Mouse (Mus musculus) heart, embryonic 15.5 days (tissue): ENCODE data around the gene Ncoa3. TPM values are rescaled to one million over a fixed set of nuclear protein-coding genes. Genes with fewer than 3 reads are reported as not detected.

Experiments used
- ATAC-seq: fragments of 200-750 bp; cut with Nextera tagmentation; replicated peaks from 2 replicates; pipeline ENCODE4 v1.8.0; 2017; ENCODE audit warnings: low read depth, moderate TSS enrichment; ENCODE audit not compliant: insufficient number of reproducible peaks, insufficient read depth, low FRiP score
- H3K27ac ChIP-seq: fragments of 300-500 bp; sonication (generic); 2 replicates; pipeline ENCODE4 v1.5.1; 2015; ENCODE audit warnings: mild to moderate bottlenecking, inconsistent platforms
- H3K27me3 ChIP-seq: fragments of 300-500 bp; sonication (generic); 2 replicates; pipeline ENCODE4 v1.6.1; 2015; ENCODE audit warnings: inconsistent platforms
- H3K36me3 ChIP-seq: fragments of 300-500 bp; sonication (generic); 2 replicates; pipeline ENCODE4 v1.6.1; 2015; ENCODE audit warnings: mild to moderate bottlenecking, inconsistent platforms
- H3K4me1 ChIP-seq: fragments of 300-500 bp; sonication (generic); replicated peaks from 2 replicates; pipeline ENCODE4 v1.6.1; 2015; ENCODE audit warnings: inconsistent platforms
- H3K4me2 ChIP-seq: fragments of 300-500 bp; sonication (generic); 2 replicates; pipeline ENCODE4 v1.6.1; 2015; ENCODE audit warnings: inconsistent platforms, mild to moderate bottlenecking, moderate library complexity
- H3K4me3 ChIP-seq: fragments of 300-500 bp; sonication (generic); 2 replicates; pipeline ENCODE4 v1.5.1; 2015; ENCODE audit warnings: mild to moderate bottlenecking, inconsistent platforms
- H3K9ac ChIP-seq: fragments of 300-500 bp; sonication (generic); 2 replicates; pipeline ENCODE4 v1.6.1; 2015; ENCODE audit warnings: mild to moderate bottlenecking, inconsistent platforms
- H3K9me3 ChIP-seq: fragments of 300-500 bp; sonication (generic); replicated peaks from 2 replicates; pipeline ENCODE4 v1.6.1; 2016; ENCODE audit warnings: inconsistent platforms
- WGBS: fragments of 180-500 bp; shearing (Covaris S2); methylation state at CpG from one replicate; pipeline ENCODE4 v1.1.7; 2015; ENCODE audit warnings: mixed read lengths; 5-methylcytosine and 5-hydroxymethylcytosine counted together
- polyA plus RNA-seq: library from polyadenylated mRNA; unstranded; fragments of >200 nt; fragmentation: Nextera tagmentation; extraction: Ambion mirVana; gene quantifications from 2 replicates; pipeline ENCODE4 v1.2.1, GENCODE M21; 2015

The Ncoa3 gene
- polyA plus RNA-seq, 1 experiment from 2014 or later, result 8.7 TPM

DNA sequence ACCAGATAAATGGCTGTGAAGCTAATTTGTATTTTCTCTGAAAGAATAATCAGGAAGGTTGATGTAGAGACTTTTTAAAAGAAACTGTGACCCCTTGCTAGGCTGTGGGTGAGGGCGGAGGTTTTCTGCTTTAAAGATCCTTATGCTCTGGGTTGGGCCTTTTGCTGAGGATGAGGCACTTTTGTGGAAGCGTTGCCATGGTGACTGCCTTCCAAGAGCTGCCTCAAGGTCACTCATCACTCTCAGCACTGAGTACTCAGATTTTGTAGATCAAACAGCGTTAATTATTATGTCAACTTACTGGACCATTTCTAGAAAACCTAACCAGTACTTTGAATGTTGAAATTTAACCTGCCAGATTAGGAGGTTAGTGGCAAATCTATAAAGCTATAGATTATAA lies 29.2 kb downstream of the Ncoa3 start:
- 41% methylated on average over 3 of the region's 3 CpGs for WGBS
- Histone ChIP-seq H3K27ac (peak overlapping the region; percentile 78), H3K4me1 (peaks cover 30% of the 10 kb centered on the region), H3K9me3 (no peaks in the 10 kb centered on the region), H3K4me3 (no peak overlapping the region), H3K9ac (no peak overlapping the region), H3K4me2 (no peak overlapping the region), H3K27me3 (no peaks in the 10 kb centered on the region), H3K36me3 (no peaks in the 10 kb centered on the region)
- no peak for ATAC-seq

DNA sequence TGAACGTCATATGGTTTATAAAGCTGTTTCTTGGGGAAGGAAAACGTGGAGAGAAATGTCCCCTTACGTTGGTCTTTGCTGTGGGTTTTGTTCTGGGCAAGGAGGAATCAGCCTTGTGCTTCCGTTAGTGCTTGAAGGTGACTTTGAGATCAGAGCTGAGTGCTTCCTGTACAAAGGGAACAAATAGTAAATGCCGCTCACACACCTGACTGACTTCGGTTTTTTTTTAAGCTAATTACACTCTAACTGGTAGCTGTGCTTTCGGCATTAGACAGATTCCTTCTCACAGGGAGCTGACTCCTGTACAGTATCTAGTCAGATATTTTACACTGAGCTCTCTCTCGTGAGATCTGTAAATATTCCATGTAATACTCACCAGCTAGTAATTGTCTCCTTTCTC lies 29.9 kb downstream of the Ncoa3 start:
- no peak overlapping the region for H3K4me3 ChIP-seq
- no peaks in the 10 kb centered on the region for H3K9me3 ChIP-seq
- 29% methylated on average over 8 of the region's 8 CpGs for WGBS
- peak overlapping the region; percentile 6; the same call in 1 of the 2 replicates for H3K4me2 ChIP-seq
- ATAC-seq, result no peak
- H3K27me3 ChIP-seq, result no peaks in the 10 kb centered on the region
- no peak overlapping the region for H3K9ac ChIP-seq
- peak overlapping the region; percentile 78 for H3K27ac ChIP-seq
- H3K4me1 ChIP-seq, result peaks cover 30% of the 10 kb centered on the region
- no peaks in the 10 kb centered on the region for H3K36me3 ChIP-seq

DNA sequence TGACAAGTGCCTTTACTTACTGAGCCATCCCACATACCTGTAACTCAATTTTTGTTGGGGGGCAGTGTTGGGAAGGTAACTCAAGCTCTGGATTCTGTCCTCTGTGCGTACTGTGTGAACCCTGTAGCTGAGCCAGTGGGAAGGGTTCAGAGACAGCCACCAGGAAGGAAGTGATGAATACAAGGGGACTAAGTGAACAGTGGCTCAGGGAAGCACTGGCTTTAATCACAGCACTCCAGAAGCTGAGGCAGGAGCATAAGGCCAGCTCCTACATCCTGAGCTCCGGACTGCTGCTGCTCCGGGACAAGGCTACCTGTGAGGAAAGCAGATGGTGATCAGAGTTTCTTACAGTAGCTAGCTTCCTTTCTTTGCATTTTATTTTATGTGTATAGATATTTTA lies 31.6 kb downstream of the Ncoa3 start:
- no peak overlapping the region for H3K9ac ChIP-seq
- H3K4me2 ChIP-seq, result no peak overlapping the region
- 72% methylated on average over 3 of the region's 3 CpGs for WGBS
- no peak overlapping the region for H3K4me3 ChIP-seq
- H3K9me3 ChIP-seq, result no peaks in the 10 kb centered on the region
- no peaks in the 10 kb centered on the region for H3K27me3 ChIP-seq
- no peaks in the 10 kb centered on the region for H3K36me3 ChIP-seq
- 0 out of 2 replicates have a peak overlapping the region, but pooled peaks have one; percentile 1 for H3K27ac ChIP-seq
- ATAC-seq, result no peak
- H3K4me1 ChIP-seq, result peaks cover 32% of the 10 kb centered on the region

DNA sequence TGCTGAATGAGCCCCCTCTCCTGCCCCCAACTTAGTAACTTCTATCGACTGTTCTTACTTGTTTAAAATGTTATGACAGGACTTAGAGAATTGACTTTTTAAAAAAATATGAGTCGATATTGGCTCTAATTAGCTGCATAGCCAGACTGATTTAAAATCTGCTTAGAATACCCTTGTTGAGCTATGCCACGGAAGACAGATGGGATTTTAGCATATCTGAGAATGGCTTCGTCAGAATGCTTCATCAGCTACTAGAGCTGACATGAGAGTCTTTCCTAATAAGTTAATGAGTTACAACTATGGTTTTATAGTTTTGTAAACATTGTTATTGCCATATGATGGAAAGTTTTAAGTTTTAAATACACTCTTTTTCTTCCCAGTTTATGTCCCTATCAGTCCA lies 32.2 kb downstream of the Ncoa3 start:
- H3K4me3 ChIP-seq, result no peak overlapping the region
- H3K9ac ChIP-seq, result no peak overlapping the region
- peaks cover 36% of the 10 kb centered on the region for H3K4me1 ChIP-seq
- no peaks in the 10 kb centered on the region for H3K36me3 ChIP-seq
- no peak for ATAC-seq
- H3K27ac ChIP-seq, result no peak overlapping the region
- H3K27me3 ChIP-seq, result no peaks in the 10 kb centered on the region
- WGBS, result 82% methylated on average over 4 of the region's 4 CpGs
- H3K4me2 ChIP-seq, result no peak overlapping the region
- H3K9me3 ChIP-seq, result no peaks in the 10 kb centered on the region

DNA sequence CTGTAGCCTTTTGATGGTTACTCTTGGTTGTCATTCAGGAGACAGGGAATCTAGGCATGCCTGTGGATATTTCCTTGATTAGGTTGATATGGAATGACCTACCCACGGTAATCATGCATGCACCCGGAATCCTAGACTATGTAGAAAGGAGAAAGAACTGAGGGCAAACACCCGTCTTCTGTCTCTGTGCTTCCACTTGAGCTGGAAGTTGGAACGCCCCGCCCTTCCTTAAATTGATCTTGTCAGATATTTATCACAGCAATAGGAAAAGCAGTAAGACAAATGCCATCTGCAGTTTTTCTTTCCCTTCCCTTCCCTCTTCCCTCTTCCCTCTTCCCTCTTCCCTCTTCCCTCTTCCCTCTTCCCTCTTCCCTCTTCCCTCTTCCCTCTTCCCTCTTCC lies 33.5 kb downstream of the Ncoa3 start:
- Histone ChIP-seq H3K27me3 (no peaks in the 10 kb centered on the region), H3K4me3 (no peak overlapping the region), H3K9me3 (no peaks in the 10 kb centered on the region), H3K27ac (no peak overlapping the region), H3K4me1 (peaks cover 44% of the 10 kb centered on the region), H3K4me2 (no peak overlapping the region), H3K36me3 (no peaks in the 10 kb centered on the region), H3K9ac (no peak overlapping the region)
- ATAC-seq, result no peak
- WGBS, result 79% methylated on average over 5 of the region's 5 CpGs

DNA sequence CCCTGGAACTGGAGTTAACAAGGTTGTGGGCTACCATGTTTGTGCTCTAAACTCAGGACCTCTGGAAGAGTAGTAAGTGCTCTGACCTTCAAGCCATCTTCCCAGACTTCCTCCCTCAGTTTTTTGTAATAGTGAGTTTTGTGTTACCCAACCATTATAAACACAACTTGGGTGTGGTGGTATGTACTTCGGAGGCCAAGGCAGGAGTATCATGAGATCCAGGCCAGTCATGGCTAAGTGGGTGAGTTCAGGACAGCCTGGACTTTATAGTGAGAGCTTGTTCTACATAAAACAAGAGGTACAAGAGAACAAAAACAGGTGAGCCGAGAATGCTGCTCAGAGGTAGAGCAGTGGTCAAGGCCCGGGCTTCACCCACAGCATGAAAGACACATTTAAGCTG lies 35.4 kb downstream of the Ncoa3 start:
- no peaks in the 10 kb centered on the region for H3K27me3 ChIP-seq
- H3K9ac ChIP-seq, result no peak overlapping the region
- H3K27ac ChIP-seq, result no peak overlapping the region
- no peak overlapping the region for H3K4me3 ChIP-seq
- whole genome bisulfite sequencing, result 91% methylated on average over 3 of the region's 3 CpGs
- H3K9me3 ChIP-seq, result no peaks in the 10 kb centered on the region
- H3K4me2 ChIP-seq, result no peak overlapping the region
- no peaks in the 10 kb centered on the region for H3K36me3 ChIP-seq
- peaks cover 42% of the 10 kb centered on the region for H3K4me1 ChIP-seq
- ATAC-seq, result no peak

DNA sequence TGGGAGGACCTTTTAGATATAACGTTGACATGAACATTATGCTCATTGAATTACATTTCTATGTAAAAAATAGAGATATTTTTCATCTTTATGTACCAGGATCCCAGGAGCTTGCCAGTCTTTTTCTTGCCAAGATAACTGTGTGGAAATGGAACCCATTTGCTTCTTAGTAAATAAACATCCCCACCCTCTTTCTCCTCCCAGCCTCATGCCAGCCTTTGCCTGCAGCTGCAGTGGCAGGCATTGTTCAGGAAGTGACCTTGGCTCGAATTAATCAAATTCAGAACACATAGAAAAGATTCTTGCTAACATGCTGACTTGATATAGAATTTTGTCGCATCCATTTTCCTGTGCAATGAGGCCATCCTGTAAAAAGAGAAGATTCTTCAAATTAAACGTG lies 36.8 kb downstream of the Ncoa3 start:
- Histone ChIP-seq H3K4me2 (no peak overlapping the region), H3K27ac (peak overlapping the region; percentile 31; the same call in 1 of the 2 replicates), H3K4me3 (no peak overlapping the region), H3K36me3 (no peaks in the 10 kb centered on the region), H3K9me3 (no peaks in the 10 kb centered on the region), H3K27me3 (no peaks in the 10 kb centered on the region), H3K9ac (no peak overlapping the region), H3K4me1 (peaks cover 38% of the 10 kb centered on the region)
- no peak for ATAC-seq
- WGBS, result 48% methylated on average over 4 of the region's 4 CpGs

DNA sequence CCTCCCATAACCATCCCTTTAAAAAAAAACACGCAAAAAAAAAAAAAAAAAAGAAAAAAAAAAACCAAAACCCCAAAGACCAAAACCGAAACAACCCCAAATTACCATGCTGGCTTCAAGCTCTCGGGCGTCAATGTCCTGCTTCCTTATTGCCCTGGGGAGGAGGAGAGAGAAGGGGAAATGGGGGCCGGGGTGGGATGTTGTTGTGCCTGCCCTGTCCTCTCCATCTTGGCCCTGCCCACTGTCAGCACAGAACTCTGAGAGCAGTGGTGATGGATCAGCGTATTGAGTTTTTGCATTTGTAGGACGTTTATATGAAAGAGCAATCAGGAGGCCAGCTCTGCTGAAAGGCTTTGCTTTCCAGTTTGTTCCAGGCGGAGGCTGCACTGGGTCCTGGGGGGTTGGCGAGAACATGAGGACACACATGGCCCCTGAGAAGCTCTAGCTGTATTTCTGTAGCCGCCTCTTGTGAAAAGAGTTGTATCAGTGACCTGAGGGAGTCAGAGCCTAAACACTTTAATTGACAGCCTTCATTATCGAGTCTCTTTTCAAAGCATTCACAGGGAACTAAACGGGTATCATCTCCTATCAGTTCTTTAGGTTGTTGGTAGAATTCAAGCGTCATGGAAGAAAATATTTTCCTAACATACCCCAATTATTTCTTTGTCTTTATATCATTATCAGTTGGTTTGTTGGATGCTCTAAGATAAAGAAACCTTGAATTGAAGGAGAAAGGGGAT lies 38.0 kb downstream of the Ncoa3 start:
- no peaks in the 10 kb centered on the region for H3K27me3 ChIP-seq
- ATAC-seq, result no peak
- H3K27ac ChIP-seq, result peak overlapping the region; percentile 88
- 6% methylated on average over 13 of the region's 13 CpGs for WGBS
- H3K4me1 ChIP-seq, result peaks cover 43% of the 10 kb centered on the region
- no peaks in the 10 kb centered on the region for H3K36me3 ChIP-seq
- H3K9me3 ChIP-seq, result no peaks in the 10 kb centered on the region
- peak overlapping the region; percentile 65 for H3K4me2 ChIP-seq
- no peak overlapping the region for H3K9ac ChIP-seq
- peak overlapping the region; percentile 38 for H3K4me3 ChIP-seq

DNA sequence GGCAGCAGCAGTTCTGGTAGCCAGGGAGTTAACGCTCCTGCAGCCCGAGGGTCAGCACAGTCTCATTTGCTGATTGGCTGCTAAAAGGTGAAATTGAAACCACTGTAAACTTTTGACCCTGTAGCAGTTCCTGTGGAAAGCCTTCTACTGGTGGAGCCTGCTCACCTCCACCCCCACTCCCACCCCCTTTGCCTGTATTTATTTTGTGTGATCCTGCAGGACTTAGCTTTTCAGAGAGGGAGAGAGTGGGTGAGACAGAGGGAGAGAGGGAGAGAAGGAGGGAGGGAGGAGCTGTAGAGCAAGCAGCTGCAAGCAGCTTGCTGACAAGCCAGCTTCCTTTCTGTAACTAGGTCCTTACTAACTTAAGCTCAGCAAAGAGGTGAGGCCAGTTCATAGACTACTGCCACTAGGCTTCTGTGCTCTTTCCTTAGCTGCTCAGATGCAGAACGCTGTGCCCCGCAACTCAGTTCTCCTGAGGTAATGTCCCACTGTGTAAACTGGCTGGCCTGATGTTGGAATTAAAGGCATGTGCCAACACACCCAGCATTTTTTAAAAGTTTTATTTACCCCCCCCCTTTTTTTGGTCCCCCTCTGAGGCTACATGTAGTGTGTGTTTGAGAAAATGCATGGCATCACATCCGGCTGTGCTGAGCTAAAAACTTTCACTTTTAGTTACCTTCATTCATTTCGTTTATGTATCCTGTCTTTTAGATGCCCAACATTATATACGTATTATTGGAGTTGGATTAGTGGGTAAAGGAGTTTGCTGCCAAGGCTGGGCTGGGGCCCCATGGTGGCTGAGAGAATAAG lies 38.9 kb downstream of the Ncoa3 start:
- Histone ChIP-seq H3K4me3 (peak overlapping the region; percentile 38), H3K4me1 (peaks cover 45% of the 10 kb centered on the region), H3K27ac (peak overlapping the region; percentile 88), H3K4me2 (peak overlapping the region; percentile 65), H3K9me3 (no peaks in the 10 kb centered on the region), H3K27me3 (no peaks in the 10 kb centered on the region), H3K36me3 (no peaks in the 10 kb centered on the region), H3K9ac (peak overlapping the region; percentile 30; the same call in 1 of the 2 replicates)
- WGBS, result 20% methylated on average over 7 of the region's 7 CpGs
- peak; percentile 88 for ATAC-seq

DNA sequence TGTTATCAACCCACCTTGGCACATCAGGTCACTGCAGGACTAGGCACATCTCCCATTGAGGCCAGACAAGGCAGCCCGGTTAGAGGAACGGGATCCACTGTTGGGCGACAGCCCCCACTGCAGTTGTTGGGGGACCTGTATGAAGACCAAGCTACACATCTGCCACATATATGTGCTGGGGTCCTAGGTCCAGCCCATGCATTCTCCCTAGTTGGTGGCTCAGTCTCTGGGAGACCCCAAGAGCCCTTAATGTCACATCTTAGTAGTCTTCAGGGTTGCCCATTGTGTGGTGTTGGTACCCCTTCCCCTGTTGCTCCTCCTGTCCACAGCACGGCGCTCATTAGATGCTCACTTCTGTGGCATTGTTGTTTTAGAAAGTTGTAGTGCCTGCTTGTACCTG lies 40.2 kb downstream of the Ncoa3 start:
- ATAC-seq, result no peak
- Histone ChIP-seq H3K27ac (no peak overlapping the region), H3K4me2 (no peak overlapping the region), H3K36me3 (no peaks in the 10 kb centered on the region), H3K9ac (no peak overlapping the region), H3K4me3 (no peak overlapping the region), H3K4me1 (peaks cover 45% of the 10 kb centered on the region), H3K9me3 (no peaks in the 10 kb centered on the region), H3K27me3 (no peaks in the 10 kb centered on the region)
- WGBS, result 83% methylated on average over 5 of the region's 5 CpGs

DNA sequence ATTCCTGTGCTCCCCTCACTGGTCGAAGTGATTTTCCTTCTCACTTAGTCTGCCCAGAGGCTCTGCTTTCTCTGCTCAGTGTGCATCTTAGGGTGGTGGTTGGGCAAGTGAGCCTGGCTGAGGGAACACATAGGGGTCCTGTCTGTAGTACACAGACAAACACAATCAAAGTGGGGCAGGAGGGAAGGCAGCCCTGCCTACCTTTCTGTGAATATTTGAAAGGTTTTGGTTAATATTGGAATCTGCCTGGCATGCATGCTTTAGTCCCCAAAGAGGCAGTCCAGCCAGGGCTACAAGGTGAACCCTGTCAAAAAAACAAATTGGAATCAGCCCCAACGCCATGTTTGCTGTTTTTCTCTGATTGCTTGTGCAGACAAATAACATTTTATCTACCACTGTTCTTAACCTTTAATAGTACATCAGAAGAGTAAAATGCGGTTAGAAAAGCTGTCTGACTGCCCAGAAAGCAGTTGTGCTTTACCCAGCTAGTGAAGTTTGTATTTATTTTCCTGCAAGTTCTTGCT lies 42.6 kb downstream of the Ncoa3 start:
- H3K4me2 ChIP-seq, result 0 out of 2 replicates have a peak overlapping the region, but pooled peaks have one; percentile 1
- H3K27me3 ChIP-seq, result no peaks in the 10 kb centered on the region
- peaks cover 34% of the 10 kb centered on the region for H3K4me1 ChIP-seq
- WGBS, result 44% methylated on average over 3 of the region's 3 CpGs
- H3K4me3 ChIP-seq, result no peak overlapping the region
- H3K36me3 ChIP-seq, result no peaks in the 10 kb centered on the region
- ATAC-seq, result no peak
- H3K9me3 ChIP-seq, result no peaks in the 10 kb centered on the region
- H3K27ac ChIP-seq, result peak overlapping the region; percentile 44
- no peak overlapping the region for H3K9ac ChIP-seq
